Mouse (Mus musculus): ENCODE data around the gene Fgb. TPM values are rescaled to one million over a fixed set of nuclear protein-coding genes. Genes with fewer than 3 reads are reported as not detected.

Fgb gene
- polyA plus RNA-seq, 1 experiment from 2014 or later, result not detected

DNA sequence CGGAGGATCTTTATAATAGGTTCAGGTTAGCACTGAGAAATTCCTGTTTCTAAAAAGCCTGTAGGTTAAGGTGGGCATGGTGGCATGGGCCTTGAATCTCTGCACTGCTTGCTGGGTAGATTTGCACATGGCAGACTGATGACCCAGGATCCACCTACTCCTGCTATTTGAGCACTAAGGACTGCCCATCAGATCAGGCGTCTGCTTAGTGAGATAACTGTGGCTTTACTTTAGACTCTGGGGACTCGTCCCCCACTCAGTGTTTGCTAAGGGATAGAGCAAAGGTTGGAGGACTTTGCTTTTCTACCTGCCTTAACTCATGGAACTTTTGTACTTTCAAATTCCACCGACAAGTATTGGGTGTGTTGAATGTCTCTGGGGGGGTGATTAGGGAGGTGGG, 10.0 kb downstream of the Fgb start:
- Histone ChIP-seq H3K27ac (ENCODE audit: low read depth, low read length) (no peak overlapping the region), H3K4me1 (ENCODE audit: control insufficient read depth, insufficient read depth, low read length) (no peaks in the 10 kb centered on the region), H3K4me2 (ENCODE audit: low read length) (no peak overlapping the region), H3K36me3 (ENCODE audit: control insufficient read depth, insufficient read depth, low read length) (no peaks in the 10 kb centered on the region), H3K9ac (ENCODE audit: low read length) (no peak overlapping the region), H3K27me3 (replicated peaks; ENCODE audit: control insufficient read depth, insufficient read depth, low read length) (no peaks in the 10 kb centered on the region), H3K9me3 (replicated peaks; ENCODE audit: control insufficient read depth, low read length) (no peaks in the 10 kb centered on the region), H3K4me3 (ENCODE audit: low read depth, low read length) (no peak overlapping the region)
- ATAC-seq, result no peak
- no peak for DNase-seq (ENCODE audit: low spot score)
- WGBS, result 81% methylated on average over 4 of the region's 4 CpGs

DNA sequence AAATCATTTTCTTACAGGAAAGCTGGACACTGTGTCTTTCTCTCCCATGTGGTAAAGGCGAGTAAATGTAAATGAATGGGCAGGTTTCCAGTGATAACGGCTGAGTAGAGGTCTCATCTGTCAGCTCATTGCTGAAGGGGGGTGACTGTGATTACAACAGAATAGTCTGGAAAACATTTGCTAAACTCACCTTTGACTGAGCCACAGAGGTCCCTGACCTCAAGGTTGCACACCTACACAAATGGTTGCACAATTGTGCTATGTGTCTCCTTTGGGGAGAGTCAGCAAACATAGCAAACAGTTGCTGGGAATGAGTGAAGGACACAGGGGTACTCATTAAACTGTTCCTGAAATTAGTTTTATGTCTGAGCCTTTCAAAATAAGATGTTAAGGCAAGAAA, 10.8 kb downstream of the Fgb start:
- Histone ChIP-seq H3K9ac (ENCODE audit: low read length) (no peak overlapping the region), H3K9me3 (replicated peaks; ENCODE audit: control insufficient read depth, low read length) (no peaks in the 10 kb centered on the region), H3K36me3 (ENCODE audit: control insufficient read depth, insufficient read depth, low read length) (no peaks in the 10 kb centered on the region), H3K4me1 (ENCODE audit: control insufficient read depth, insufficient read depth, low read length) (no peaks in the 10 kb centered on the region), H3K27me3 (replicated peaks; ENCODE audit: control insufficient read depth, insufficient read depth, low read length) (no peaks in the 10 kb centered on the region), H3K4me2 (ENCODE audit: low read length) (no peak overlapping the region), H3K27ac (ENCODE audit: low read depth, low read length) (no peak overlapping the region), H3K4me3 (ENCODE audit: low read depth, low read length) (no peak overlapping the region)
- WGBS, result 64% methylated on average over 2 of the region's 2 CpGs
- DNase-seq (ENCODE audit: low spot score), result no peak
- no peak for ATAC-seq

DNA sequence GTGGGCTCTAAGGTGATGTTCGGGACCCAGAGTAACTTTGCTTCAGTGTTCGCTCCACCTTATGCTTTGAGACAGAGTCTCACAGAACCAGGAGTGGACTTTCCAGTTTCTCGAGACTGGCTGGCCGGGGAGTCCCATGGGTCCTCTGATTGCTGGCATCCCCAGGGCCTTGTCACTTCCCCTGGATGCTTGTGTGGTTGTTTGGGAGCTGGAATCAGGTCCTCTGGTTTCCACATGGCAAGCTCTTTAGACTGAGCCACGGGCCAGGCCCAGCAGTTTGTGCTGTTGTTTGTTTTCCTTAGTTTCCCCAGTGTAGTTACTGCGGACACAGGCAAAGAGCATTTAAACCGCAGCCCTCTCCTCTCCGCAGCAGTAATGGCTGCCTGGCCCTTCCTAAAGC, 15.9 kb downstream of the Fgb start:
- Histone ChIP-seq H3K4me2 (ENCODE audit: low read length) (no peak overlapping the region), H3K27ac (ENCODE audit: low read depth, low read length) (no peak overlapping the region), H3K27me3 (replicated peaks; ENCODE audit: control insufficient read depth, insufficient read depth, low read length) (no peaks in the 10 kb centered on the region), H3K36me3 (ENCODE audit: control insufficient read depth, insufficient read depth, low read length) (no peaks in the 10 kb centered on the region), H3K4me1 (ENCODE audit: control insufficient read depth, insufficient read depth, low read length) (no peaks in the 10 kb centered on the region), H3K4me3 (ENCODE audit: low read depth, low read length) (no peak overlapping the region), H3K9ac (ENCODE audit: low read length) (no peak overlapping the region), H3K9me3 (replicated peaks; ENCODE audit: control insufficient read depth, low read length) (no peaks in the 10 kb centered on the region)
- DNase-seq (ENCODE audit: low spot score), result no peak
- WGBS, result 84% methylated on average over 8 of the region's 8 CpGs
- no peak for ATAC-seq

DNA sequence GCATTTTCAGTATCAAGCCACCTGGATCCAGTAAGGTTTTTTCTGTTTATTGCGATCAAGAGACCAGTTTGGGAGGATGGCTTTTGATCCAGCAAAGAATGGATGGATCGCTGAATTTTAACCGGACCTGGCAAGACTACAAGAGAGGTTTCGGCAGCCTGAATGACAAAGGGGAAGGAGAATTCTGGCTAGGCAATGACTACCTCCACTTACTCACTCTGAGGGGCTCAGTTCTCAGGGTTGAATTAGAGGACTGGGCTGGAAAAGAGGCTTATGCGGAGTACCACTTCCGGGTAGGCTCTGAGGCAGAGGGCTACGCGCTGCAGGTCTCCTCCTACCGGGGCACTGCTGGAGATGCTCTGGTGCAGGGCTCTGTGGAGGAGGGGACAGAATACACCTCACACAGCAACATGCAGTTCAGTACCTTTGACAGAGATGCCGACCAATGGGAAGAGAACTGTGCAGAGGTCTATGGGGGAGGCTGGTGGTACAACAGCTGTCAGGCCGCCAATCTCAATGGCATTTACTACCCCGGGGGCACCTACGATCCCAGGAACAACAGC, 16.8 kb downstream of the Fgb start:
- peak overlapping the region; percentile 9; the same call in 1 of the 2 replicates for H3K9ac ChIP-seq (ENCODE audit: low read length)
- 39% methylated on average over 13 of the region's 13 CpGs for WGBS
- 0 out of 2 replicates have a peak, but pooled peaks cover 1% of the 10 kb centered on the region for H3K4me1 ChIP-seq (ENCODE audit: control insufficient read depth, insufficient read depth, low read length)
- H3K4me2 ChIP-seq (ENCODE audit: low read length), result peak overlapping the region; percentile 24
- H3K36me3 ChIP-seq (ENCODE audit: control insufficient read depth, insufficient read depth, low read length), result no peaks in the 10 kb centered on the region
- H3K27ac ChIP-seq (ENCODE audit: low read depth, low read length), result no peak overlapping the region
- DNase-seq (ENCODE audit: low spot score) (no peak), ATAC-seq (peak; percentile 63)
- H3K4me3 ChIP-seq (ENCODE audit: low read depth, low read length), result no peak overlapping the region
- no peaks in the 10 kb centered on the region for H3K27me3 ChIP-seq (replicated peaks; ENCODE audit: control insufficient read depth, insufficient read depth, low read length)
- no peaks in the 10 kb centered on the region for H3K9me3 ChIP-seq (replicated peaks; ENCODE audit: control insufficient read depth, low read length)

DNA sequence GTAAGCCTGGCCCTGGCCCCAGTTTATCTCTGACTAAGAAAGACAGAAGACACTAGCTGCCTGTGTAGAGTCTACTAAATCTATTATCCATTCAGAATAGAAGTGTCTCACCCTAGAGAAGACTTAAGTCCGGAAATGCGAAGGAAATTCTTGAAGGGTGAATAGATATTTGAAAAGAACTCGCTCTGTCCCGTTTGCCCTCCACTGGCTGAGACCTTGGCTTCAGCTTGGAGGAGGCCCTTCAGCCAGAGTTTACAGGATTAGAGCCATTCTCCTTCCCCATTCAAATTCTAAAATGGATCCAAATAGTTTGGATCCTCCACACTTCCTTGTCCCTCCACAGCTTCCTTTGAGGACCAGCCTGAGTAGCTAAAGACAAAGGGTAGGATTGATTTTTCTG, 19.3 kb downstream of the Fgb start:
- Histone ChIP-seq H3K27ac (ENCODE audit: low read depth, low read length) (no peak overlapping the region), H3K36me3 (ENCODE audit: control insufficient read depth, insufficient read depth, low read length) (no peaks in the 10 kb centered on the region), H3K9me3 (replicated peaks; ENCODE audit: control insufficient read depth, low read length) (no peaks in the 10 kb centered on the region), H3K27me3 (replicated peaks; ENCODE audit: control insufficient read depth, insufficient read depth, low read length) (no peaks in the 10 kb centered on the region), H3K4me2 (ENCODE audit: low read length) (no peak overlapping the region), H3K4me1 (ENCODE audit: control insufficient read depth, insufficient read depth, low read length) (0 out of 2 replicates have a peak, but pooled peaks cover 2% of the 10 kb centered on the region), H3K9ac (ENCODE audit: low read length) (no peak overlapping the region), H3K4me3 (ENCODE audit: low read depth, low read length) (no peak overlapping the region)
- no peak for DNase-seq (ENCODE audit: low spot score)
- ATAC-seq, result no peak
- 86% methylated on average over 4 of the region's 4 CpGs for WGBS

DNA sequence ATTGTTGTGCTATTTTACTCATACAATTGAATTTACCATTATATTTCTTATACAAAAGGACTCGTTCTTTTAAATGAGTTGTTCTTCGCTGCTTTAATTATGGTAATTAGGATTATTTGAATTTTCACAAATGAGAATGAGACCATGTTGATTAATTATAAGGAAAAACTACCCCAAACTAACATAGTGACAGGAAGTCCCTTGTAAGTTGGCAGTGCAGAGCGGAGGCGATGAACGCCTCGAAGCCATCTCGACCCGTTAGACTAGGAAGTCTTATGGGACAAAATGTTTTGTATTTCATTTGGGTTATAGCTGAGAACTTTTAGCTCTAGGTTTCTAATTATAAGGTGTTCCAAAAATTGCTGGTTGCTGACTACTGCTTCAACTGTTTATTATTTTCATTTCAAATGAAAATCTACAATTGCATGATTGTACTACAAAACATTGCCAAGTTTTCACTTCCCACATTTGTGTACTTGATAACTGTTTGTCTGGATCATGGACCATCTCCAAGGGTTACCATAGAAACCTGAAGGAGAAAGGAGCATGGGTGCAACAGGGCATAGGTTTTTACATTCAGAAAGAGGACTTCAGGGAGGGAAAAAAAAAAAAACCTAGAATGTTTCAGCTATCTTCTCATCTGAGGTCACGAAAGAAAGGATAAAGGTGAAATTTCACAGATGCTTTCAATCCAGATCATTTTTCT, 22.0 kb downstream of the Fgb start:
- H3K9me3 ChIP-seq (replicated peaks; ENCODE audit: control insufficient read depth, low read length), result no peaks in the 10 kb centered on the region
- H3K4me3 ChIP-seq (ENCODE audit: low read depth, low read length), result no peak overlapping the region
- H3K36me3 ChIP-seq (ENCODE audit: control insufficient read depth, insufficient read depth, low read length), result no peaks in the 10 kb centered on the region
- 56% methylated on average over 9 of the region's 9 CpGs for WGBS
- H3K27ac ChIP-seq (ENCODE audit: low read depth, low read length), result no peak overlapping the region
- DNase-seq (ENCODE audit: low spot score) (no peak), ATAC-seq (no peak)
- H3K4me2 ChIP-seq (ENCODE audit: low read length), result no peak overlapping the region
- H3K9ac ChIP-seq (ENCODE audit: low read length), result no peak overlapping the region
- no peaks in the 10 kb centered on the region for H3K27me3 ChIP-seq (replicated peaks; ENCODE audit: control insufficient read depth, insufficient read depth, low read length)
- H3K4me1 ChIP-seq (ENCODE audit: control insufficient read depth, insufficient read depth, low read length), result 0 out of 2 replicates have a peak, but pooled peaks cover 2% of the 10 kb centered on the region

DNA sequence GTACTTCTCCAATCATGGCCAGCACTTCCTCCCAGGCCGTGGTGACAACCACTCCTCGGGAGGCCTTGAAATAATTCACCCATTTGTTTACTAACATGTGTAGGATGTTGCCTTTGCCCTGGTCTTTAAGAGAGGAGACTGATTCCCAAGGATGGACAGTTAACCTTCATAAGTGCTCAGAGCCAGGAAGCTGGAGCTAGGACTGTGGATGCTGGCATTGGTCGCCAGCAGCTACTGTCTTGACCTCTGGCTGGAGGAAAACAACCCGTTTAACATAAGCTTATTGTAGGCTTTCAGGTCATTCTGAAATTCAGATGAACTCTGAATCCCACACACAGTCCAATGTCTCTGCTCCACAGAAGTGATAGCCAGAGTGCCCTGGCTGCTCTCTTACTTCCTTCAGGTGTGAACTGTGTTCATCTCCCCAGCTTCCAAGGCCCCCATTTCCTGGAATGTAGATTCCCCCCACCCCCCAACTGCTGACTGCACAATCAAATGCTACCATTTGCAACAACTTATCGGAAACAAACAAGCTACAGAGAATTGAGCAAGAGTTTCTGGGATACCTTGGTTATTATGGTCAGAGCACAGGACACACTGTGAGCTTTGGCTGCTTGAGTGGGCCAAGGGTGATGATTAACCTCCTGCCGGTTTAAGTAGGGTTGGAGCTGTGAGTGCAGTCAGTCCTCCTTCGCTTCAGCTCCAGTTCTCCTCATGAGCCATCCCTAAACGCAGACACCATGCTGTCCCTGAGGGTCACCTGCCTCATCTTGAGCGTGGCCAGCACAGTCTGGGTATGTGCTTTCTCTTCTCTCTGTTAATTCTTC, 24.0 kb downstream of the Fgb start, which contains the start of gene Fga:
Gene Fga, plus strand, starts transcription at position 602 of the 827 bp plus-strand sequence.
- H3K4me2 ChIP-seq (ENCODE audit: low read length), result no peak within 1 kb of the TSS
- no peaks in the 10 kb centered on the region for H3K27me3 ChIP-seq (replicated peaks; ENCODE audit: control insufficient read depth, insufficient read depth, low read length)
- no peak within 1 kb of the TSS for H3K9ac ChIP-seq (ENCODE audit: low read length)
- no peak within 1 kb of the TSS for H3K27ac ChIP-seq (ENCODE audit: low read depth, low read length)
- WGBS, result 77% methylated on average over 9 of the region's 9 CpGs
- ATAC-seq (no peak), DNase-seq (ENCODE audit: low spot score) (no peak)
- no peaks in the 10 kb centered on the region for H3K9me3 ChIP-seq (replicated peaks; ENCODE audit: control insufficient read depth, low read length)
- 0 out of 2 replicates have a peak, but pooled peaks cover 2% of the 10 kb centered on the region for H3K4me1 ChIP-seq (ENCODE audit: control insufficient read depth, insufficient read depth, low read length)
- H3K36me3 ChIP-seq (ENCODE audit: control insufficient read depth, insufficient read depth, low read length), result no peaks in the 10 kb centered on the region
- H3K4me3 ChIP-seq (ENCODE audit: low read depth, low read length), result no peak within 1 kb of the TSS

DNA sequence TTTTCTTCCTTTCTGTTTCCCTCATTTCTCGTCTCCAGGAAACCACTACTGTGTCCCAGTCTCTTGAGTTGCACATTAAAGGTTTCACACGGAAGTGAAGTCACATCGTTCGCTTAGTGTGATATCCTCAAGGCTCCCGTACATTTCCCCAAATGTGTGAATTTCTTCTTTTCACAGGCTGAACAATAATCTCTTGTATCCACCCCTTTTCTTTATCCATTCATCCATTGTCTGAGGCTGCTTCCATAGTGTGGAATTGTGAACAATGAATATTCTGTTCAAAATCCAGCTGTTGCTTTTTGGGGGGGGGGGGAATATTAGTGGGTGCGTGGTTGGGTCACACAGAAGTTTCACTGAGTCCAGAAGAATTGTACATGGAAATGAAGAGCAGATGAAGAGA, 24.6 kb downstream of the Fgb start:
- DNase-seq (ENCODE audit: low spot score) (no peak), ATAC-seq (no peak)
- 0 out of 2 replicates have a peak, but pooled peaks cover 2% of the 10 kb centered on the region for H3K4me1 ChIP-seq (ENCODE audit: control insufficient read depth, insufficient read depth, low read length)
- H3K27ac ChIP-seq (ENCODE audit: low read depth, low read length), result no peak overlapping the region
- no peak overlapping the region for H3K9ac ChIP-seq (ENCODE audit: low read length)
- H3K27me3 ChIP-seq (replicated peaks; ENCODE audit: control insufficient read depth, insufficient read depth, low read length), result no peaks in the 10 kb centered on the region
- no peak overlapping the region for H3K4me2 ChIP-seq (ENCODE audit: low read length)
- H3K36me3 ChIP-seq (ENCODE audit: control insufficient read depth, insufficient read depth, low read length), result no peaks in the 10 kb centered on the region
- WGBS, result 63% methylated on average over 6 of the region's 6 CpGs
- no peaks in the 10 kb centered on the region for H3K9me3 ChIP-seq (replicated peaks; ENCODE audit: control insufficient read depth, low read length)
- no peak overlapping the region for H3K4me3 ChIP-seq (ENCODE audit: low read depth, low read length)
